Mouse (Mus musculus) CD8-positive naive resting alpha-beta T cell, adult 57 days (primary cell): ENCODE measurements around the gene Chd8. TPM values are rescaled to one million over a fixed set of nuclear protein-coding genes. Genes with fewer than 3 reads are reported as not detected.

Source experiments
- total RNA-seq: library from RNA; stranded (reverse); gene quantifications from one replicate; pipeline ENCODE4 v1.2.4, GENCODE M21; 2023

The Chd8 gene
- total RNA-seq: 255 TPM

GRCm38 (mm10) chr14:52257484-52258213 is at the start of gene Chd8:
TSS of gene Chd8 (minus strand) at chr14:52257780.

GRCm38 (mm10) chr14:52304644-52305271 is 47.2 kb upstream of the Chd8 start, which contains the start of gene Mettl3:
TSS of gene Mettl3 (minus strand) at chr14:52305128.

GRCm38 (mm10) chr14:52278932-52279746 is 21.6 kb upstream of the Chd8 start, which contains the start of the genes Tox4 and Rab2b:
TSS of gene Tox4 (plus strand) at chr14:52279146.
TSS of gene Rab2b (minus strand) at chr14:52279545.

GRCm38 (mm10) chr14:52197156-52197878 is 60.3 kb downstream of the Chd8 start, which contains the start of gene Supt16:
TSS of gene Supt16 (minus strand) at chr14:52197416.

Other genes starting within 250 kb of the Chd8 start
- gene Tmem253, start 242.1 kb downstream of the Chd8 start, total RNA-seq: not detected
- 7.8 TPM for gene Zfp219, start 237.0 kb downstream of the Chd8 start, total RNA-seq
- gene Olfr221, start 215.3 kb downstream of the Chd8 start, total RNA-seq: not detected
- gene Hnrnpc, start 153.8 kb downstream of the Chd8 start, total RNA-seq: 439 TPM
- gene Rpgrip1, start 147.1 kb downstream of the Chd8 start, total RNA-seq: 23.2 TPM
- 63.9 TPM for gene Supt16, start 60.4 kb downstream of the Chd8 start, total RNA-seq
- gene Tox4, start 21.4 kb upstream of the Chd8 start, total RNA-seq: 103 TPM
- gene Rab2b, start 21.8 kb upstream of the Chd8 start, total RNA-seq: 15.4 TPM
- 80.6 TPM for gene Mettl3, start 47.3 kb upstream of the Chd8 start, total RNA-seq
- 2.6 TPM for gene Sall2, start 71.0 kb upstream of the Chd8 start, total RNA-seq
- not detected for gene Olfr1513, start 98.6 kb upstream of the Chd8 start, total RNA-seq
- not detected for gene Olfr1512, start 121.4 kb upstream of the Chd8 start, total RNA-seq
- not detected for gene Olfr1511, start 139.6 kb upstream of the Chd8 start, total RNA-seq
- not detected for gene Olfr1510, start 156.6 kb upstream of the Chd8 start, total RNA-seq
- not detected for gene Olfr1509, start 185.2 kb upstream of the Chd8 start, total RNA-seq
- gene Olfr1508, start 209.7 kb upstream of the Chd8 start, total RNA-seq: not detected
- 0.64 TPM for gene Olfr1507, start 238.0 kb upstream of the Chd8 start, total RNA-seq